Mouse (Mus musculus) ES-Bruce4 (cell line): ENCODE data around the gene Cpt1a. TPM values are rescaled to one million over a fixed set of nuclear protein-coding genes. Genes with fewer than 3 reads are reported as not detected.

Experiments used
- H3K27ac ChIP-seq: 2 replicates; pipeline ENCODE4 v1.5.1; 2012; ENCODE audit warnings: low read length, inconsistent platforms; ENCODE audit not compliant: insufficient read depth
- H3K27me3 ChIP-seq: 2 replicates; pipeline ENCODE4 v1.6.1; 2012; ENCODE audit warnings: mild to moderate bottlenecking, low read length, inconsistent platforms; ENCODE audit not compliant: control insufficient read depth, poor library complexity, insufficient read depth, severe bottlenecking
- H3K36me3 ChIP-seq: 2 replicates; pipeline ENCODE4 v1.6.1; 2012; ENCODE audit warnings: inconsistent platforms, mild to moderate bottlenecking, low read length, moderate library complexity; ENCODE audit not compliant: control insufficient read depth, poor library complexity, insufficient read depth, severe bottlenecking
- H3K4me1 ChIP-seq: one replicate; pipeline ENCODE4 v1.8.1; 2011; ENCODE audit warnings: low read length; ENCODE audit not compliant: control insufficient read depth, insufficient read depth
- H3K4me3 ChIP-seq: 2 replicates; pipeline ENCODE4 v1.5.1; 2011; ENCODE audit warnings: low read depth, mild to moderate bottlenecking, low read length
- H3K9ac ChIP-seq: 2 replicates; pipeline ENCODE4 v1.6.1; 2012; ENCODE audit warnings: low read depth, mild to moderate bottlenecking, inconsistent platforms; ENCODE audit not compliant: poor library complexity, severe bottlenecking
- H3K9me3 ChIP-seq: replicated peaks from 2 replicates; pipeline ENCODE4 v1.6.1; 2012; ENCODE audit warnings: mild to moderate bottlenecking, low read length, inconsistent platforms; ENCODE audit not compliant: control insufficient read depth, poor library complexity, insufficient read depth, severe bottlenecking
- CTCF ChIP-seq: IDR thresholded peaks from one replicate; pipeline ENCODE4 v1.8.1; 2011; ENCODE audit warnings: low read depth, low read length
- EP300 ChIP-seq: IDR thresholded peaks from 2 replicates; pipeline ENCODE4 v1.6.1; 2011; ENCODE audit warnings: low read depth, low read length; ENCODE audit not compliant: insufficient read depth
- POLR2A ChIP-seq: IDR thresholded peaks from one replicate; pipeline ENCODE4 v1.8.1; 2011; ENCODE audit warnings: low read length; ENCODE audit not compliant: insufficient read depth
- polyA plus RNA-seq: library from polyadenylated mRNA; stranded (reverse); fragments of >200 nt; gene quantifications from 2 replicates; pipeline ENCODE4 v1.2.4, GENCODE M21; 2011; ENCODE audit warnings: low read depth; ENCODE audit not compliant: missing spikeins, insufficient read depth, insufficient read length

Cpt1a gene
- polyA plus RNA-seq, 1 experiment: 27.2 TPM

DNA sequence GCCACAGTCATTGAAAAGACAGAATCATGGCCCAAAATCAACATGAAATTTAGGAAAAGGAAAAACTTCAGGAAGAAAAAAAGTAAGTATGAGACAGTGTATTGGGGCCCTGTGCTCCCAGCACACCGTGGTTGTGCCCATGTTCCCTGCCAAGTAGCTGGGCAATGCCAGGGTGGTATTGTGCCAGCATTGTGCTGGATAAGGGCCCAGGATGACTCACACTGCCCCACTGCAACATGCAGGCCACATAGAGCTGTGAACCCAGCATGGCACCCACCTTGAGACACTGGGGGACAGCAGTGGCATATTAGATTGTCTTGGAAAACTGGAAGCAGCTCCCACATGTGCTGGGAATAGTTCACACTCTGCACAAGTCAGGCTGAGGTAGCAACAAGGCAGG is 33.1 kb upstream of the Cpt1a start:
- H3K4me3 ChIP-seq: no peak overlapping the region
- H3K36me3 ChIP-seq: peaks cover 10% of the 10 kb centered on the region
- no peak overlapping the region for H3K27ac ChIP-seq
- H3K4me1 ChIP-seq: no peaks in the 10 kb centered on the region
- TF ChIP-seq CTCF: no peak
- no peak for TF ChIP-seq POLR2A
- no peak for TF ChIP-seq EP300
- no peak overlapping the region for H3K9ac ChIP-seq
- H3K27me3 ChIP-seq: no peaks in the 10 kb centered on the region
- no peaks in the 10 kb centered on the region for H3K9me3 ChIP-seq

- no peak overlapping the region for H3K4me3 ChIP-seq
- TF ChIP-seq POLR2A (no peak), EP300 (no peak), CTCF (peak; percentile 80)
These were observed 30.1 kb upstream of the Cpt1a start for GRCm38 (mm10) chr19:3292028-3292427.

DNA sequence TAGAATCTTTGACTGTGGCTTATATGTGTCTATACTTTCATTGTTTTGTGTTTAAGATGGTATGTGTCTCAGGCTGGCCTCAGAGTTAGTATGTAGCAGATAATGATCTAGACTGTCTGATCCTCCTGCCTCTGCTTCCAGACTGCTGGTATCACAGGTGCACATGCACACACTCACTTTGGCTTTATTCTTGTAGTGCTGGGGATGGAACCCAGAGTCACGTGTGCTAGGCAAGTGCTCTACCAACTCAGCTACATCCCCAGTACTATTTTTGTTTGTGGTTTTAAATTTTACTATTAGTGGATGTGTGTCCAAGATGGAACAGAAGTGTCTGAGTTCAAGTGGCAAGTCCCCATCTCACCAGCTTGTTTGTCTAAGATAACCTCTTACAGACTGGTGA is 29.1 kb upstream of the Cpt1a start:
- H3K4me1 ChIP-seq: no peaks in the 10 kb centered on the region
- no peaks in the 10 kb centered on the region for H3K27me3 ChIP-seq
- TF ChIP-seq POLR2A (no peak), CTCF (no peak), EP300 (no peak)
- H3K27ac ChIP-seq: no peak overlapping the region
- H3K4me3 ChIP-seq: no peak overlapping the region
- peaks cover 10% of the 10 kb centered on the region for H3K36me3 ChIP-seq
- no peaks in the 10 kb centered on the region for H3K9me3 ChIP-seq
- H3K9ac ChIP-seq: no peak overlapping the region

More at GRCm38 (mm10) chr19:3292028-3292427, 30.1 kb upstream of the Cpt1a start:
- no peaks in the 10 kb centered on the region for H3K27me3 ChIP-seq
- no peaks in the 10 kb centered on the region for H3K4me1 ChIP-seq
- peaks cover 10% of the 10 kb centered on the region for H3K36me3 ChIP-seq
- H3K9ac ChIP-seq: no peak overlapping the region
- no peaks in the 10 kb centered on the region for H3K9me3 ChIP-seq
- no peak overlapping the region for H3K27ac ChIP-seq

GRCm38 (mm10) chr19:3295245-3295644 is 26.9 kb upstream of the Cpt1a start:
- Histone ChIP-seq H3K27me3 (no peaks in the 10 kb centered on the region), H3K4me1 (no peaks in the 10 kb centered on the region), H3K4me3 (no peak overlapping the region), H3K27ac (no peak overlapping the region), H3K9ac (no peak overlapping the region), H3K36me3 (peaks cover 1% of the 10 kb centered on the region; the same call in 1 of the 2 replicates), H3K9me3 (no peaks in the 10 kb centered on the region)
- TF ChIP-seq POLR2A (no peak), CTCF (no peak), EP300 (no peak)

DNA sequence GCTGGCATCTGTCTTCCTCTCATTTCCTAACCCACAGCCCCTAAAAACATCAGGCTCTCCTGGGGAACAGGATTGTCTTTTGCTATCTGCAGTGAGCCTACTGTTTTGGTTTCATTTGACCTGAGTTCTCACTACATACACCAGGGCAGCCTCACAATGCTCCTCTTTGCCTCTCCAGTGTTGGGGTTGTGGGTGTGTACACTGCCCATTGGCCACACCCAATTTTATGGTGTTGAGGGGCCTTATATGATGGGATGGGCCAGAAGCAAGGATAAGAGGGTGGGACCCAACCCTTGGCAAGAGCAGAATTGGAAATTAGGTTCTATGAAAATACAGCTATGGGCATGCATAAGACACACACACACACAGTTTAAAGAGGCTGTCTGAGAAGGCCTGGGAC is 25.1 kb upstream of the Cpt1a start:
- no peak overlapping the region for H3K4me3 ChIP-seq
- no peaks in the 10 kb centered on the region for H3K4me1 ChIP-seq
- H3K27ac ChIP-seq: no peak overlapping the region
- no peak overlapping the region for H3K9ac ChIP-seq
- no peak for TF ChIP-seq CTCF
- no peaks in the 10 kb centered on the region for H3K9me3 ChIP-seq
- no peaks in the 10 kb centered on the region for H3K36me3 ChIP-seq
- H3K27me3 ChIP-seq: no peaks in the 10 kb centered on the region

- Histone ChIP-seq H3K9me3 (no peaks in the 10 kb centered on the region), H3K4me1 (no peaks in the 10 kb centered on the region), H3K27ac (no peak overlapping the region), H3K36me3 (no peaks in the 10 kb centered on the region), H3K9ac (no peak overlapping the region), H3K27me3 (no peaks in the 10 kb centered on the region), H3K4me3 (no peak overlapping the region)
- TF ChIP-seq EP300 (no peak), CTCF (no peak), POLR2A (no peak)
These were observed 24.4 kb upstream of the Cpt1a start for GRCm38 (mm10) chr19:3297775-3298174.

- Histone ChIP-seq H3K4me3 (no peak overlapping the region), H3K27ac (no peak overlapping the region), H3K4me1 (no peaks in the 10 kb centered on the region)
These were observed 18.1 kb upstream of the Cpt1a start for GRCm38 (mm10) chr19:3304017-3304416.

More at GRCm38 (mm10) chr19:3304017-3304416, 18.1 kb upstream of the Cpt1a start:
- no peak overlapping the region for H3K9ac ChIP-seq
- no peaks in the 10 kb centered on the region for H3K27me3 ChIP-seq
- H3K36me3 ChIP-seq: no peaks in the 10 kb centered on the region
- no peaks in the 10 kb centered on the region for H3K9me3 ChIP-seq
- no peak for TF ChIP-seq CTCF
- TF ChIP-seq POLR2A: no peak
- TF ChIP-seq EP300: no peak
